Mouse (Mus musculus) stomach, embryonic 14.5 days (tissue): ENCODE results near the gene Dmrt3. TPM values are rescaled to one million over a fixed set of nuclear protein-coding genes. Genes with fewer than 3 reads are reported as not detected.

Experiments used
- polyA plus RNA-seq: library from polyadenylated mRNA; unstranded; fragments of >200 nt; fragmentation: Nextera tagmentation; extraction: Ambion mirVana; gene quantifications from 2 replicates; pipeline ENCODE4 v1.2.1, GENCODE M21; 2014

The Dmrt3 gene
- polyA plus RNA-seq, 1 experiment from 2014 or later: 1.9 TPM

Other genes starting within 250 kb of the Dmrt3 start
- gene Dmrt1, start 104.7 kb upstream of the Dmrt3 start, polyA plus RNA-seq: not detected in 2 replicates
- gene Dmrt2, start 62.1 kb downstream of the Dmrt3 start, polyA plus RNA-seq: 1.9 and 2.1 TPM in 2 replicates